Comparison of ENCODE assay signal across 8 mouse cellular contexts in the genomic region with DNA sequence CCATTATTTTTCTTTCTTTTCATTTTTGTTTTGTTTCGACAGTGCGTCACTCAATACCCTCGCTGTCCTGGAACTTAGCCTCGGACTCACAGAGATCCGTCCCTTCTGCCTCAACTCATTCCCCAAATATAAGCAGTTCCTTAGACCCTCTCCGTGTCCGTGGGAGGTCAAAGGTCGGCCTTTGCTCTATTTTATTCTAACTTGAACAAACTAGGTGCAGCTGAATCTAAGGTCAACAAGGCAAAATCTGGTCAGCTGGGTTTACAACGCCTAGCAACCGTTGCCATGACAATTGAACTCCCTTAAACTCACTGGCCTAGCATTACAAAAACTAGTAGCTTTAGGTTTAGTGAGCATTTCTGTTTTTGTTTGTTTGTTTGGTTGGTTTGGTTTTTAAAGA. TPM values are rescaled to one million over a fixed set of nuclear protein-coding genes. Genes with fewer than 3 reads are reported as not detected.
DNase-seq lines count a peak whose midpoint lies in the region; ATAC-seq and TF ChIP-seq lines count a peak whose summit lies in the region.

No protein-coding gene starts in this region.

- DNase-seq in lung, adult 2 months = no peak
- no peak for DNase-seq in lung, postnatal 10 days
- DNase-seq in embryonic facial prominence, embryonic 11.5 days (ENCODE audit: low spot score) = no peak
- DNase-seq in ovary, adult 18-20 months (ENCODE audit: low spot score) = no peak
- DNase-seq in left cerebral cortex, adult 18-20 months (ENCODE audit: low spot score in 2 of 2) = no peak
- no peak for DNase-seq in layer of hippocampus, adult 18-20 months (ENCODE audit: low spot score in 2 of 2)

- H3K27ac ChIP-seq in embryonic facial prominence, embryonic 11.5 days (replicated peaks; ENCODE audit: low read depth, low read length) = no peak overlapping the region
- H3K27ac ChIP-seq in hindbrain, embryonic 16.5 days (ENCODE audit: low read depth, low read length) = peak overlapping the region; percentile 36

- no peaks in the 10 kb centered on the region for H3K9me3 ChIP-seq in embryonic facial prominence, embryonic 11.5 days (replicated peaks; ENCODE audit: control insufficient read depth, low read length)
- H3K9me3 ChIP-seq in hindbrain, embryonic 16.5 days (ENCODE audit: control insufficient read depth, low read length) = no peaks in the 10 kb centered on the region
- H3K9me3 ChIP-seq in megakaryocyte, embryonic 14.5 days = no peaks in the 10 kb centered on the region

- H3K4me3 ChIP-seq in lung, adult 2 months (replicated peaks; ENCODE audit: extremely low read depth, low read depth, low read length) = peak overlapping the region; percentile 30
- peak overlapping the region; percentile 81; the same call in 1 of the 2 replicates for H3K4me3 ChIP-seq in embryonic facial prominence, embryonic 11.5 days (ENCODE audit: low read depth, low read length)
- peak overlapping the region; percentile 83 for H3K4me3 ChIP-seq in hindbrain, embryonic 16.5 days (ENCODE audit: low read length)
- peak overlapping the region; percentile 93 for H3K4me3 ChIP-seq in megakaryocyte, embryonic 14.5 days (replicated peaks)

- ATAC-seq in embryonic facial prominence, embryonic 11.5 days (replicated peaks; ENCODE audit: insufficient number of reproducible peaks, low FRiP score, low TSS enrichment, low read depth) = no peak
- peak; percentile 40 for ATAC-seq in hindbrain, embryonic 16.5 days

- H3K9ac ChIP-seq in embryonic facial prominence, embryonic 11.5 days (replicated peaks; ENCODE audit: low read length) = peak overlapping the region; percentile 85
- peak overlapping the region; percentile 83; the same call in 1 of the 2 replicates for H3K9ac ChIP-seq in hindbrain, embryonic 16.5 days (ENCODE audit: low read depth, low read length)

- peaks cover 4% of the 10 kb centered on the region; the same call in 1 of the 2 replicates for H3K4me1 ChIP-seq in lung, adult 2 months (ENCODE audit: control insufficient read depth, insufficient read depth, low read length)
- no peaks in the 10 kb centered on the region for H3K4me1 ChIP-seq in embryonic facial prominence, embryonic 11.5 days (ENCODE audit: control insufficient read depth, insufficient read depth, low read length)
- peaks cover 19% of the 10 kb centered on the region for H3K4me1 ChIP-seq in hindbrain, embryonic 16.5 days (ENCODE audit: control insufficient read depth, insufficient read depth, low read depth, low read length)
- peaks cover 59% of the 10 kb centered on the region for H3K4me1 ChIP-seq in megakaryocyte, embryonic 14.5 days

- no peaks in the 10 kb centered on the region for H3K27me3 ChIP-seq in embryonic facial prominence, embryonic 11.5 days (ENCODE audit: control insufficient read depth, insufficient read depth, low read length)
- no peaks in the 10 kb centered on the region for H3K27me3 ChIP-seq in hindbrain, embryonic 16.5 days (replicated peaks; ENCODE audit: control insufficient read depth, insufficient read depth, low read length)
- peaks cover 5% of the 10 kb centered on the region for H3K27me3 ChIP-seq in megakaryocyte, embryonic 14.5 days (replicated peaks)

- 81% methylated on average over 10 of the region's 10 CpGs for WGBS in lung, adult 2 months
- WGBS in embryonic facial prominence, embryonic 11.5 days = 80% methylated on average over 10 of the region's 10 CpGs
- 74% methylated on average over 10 of the region's 10 CpGs for WGBS in hindbrain, embryonic 16.5 days

- no peaks in the 10 kb centered on the region for H3K36me3 ChIP-seq in embryonic facial prominence, embryonic 11.5 days (replicated peaks; ENCODE audit: control insufficient read depth, insufficient read depth, low read depth, low read length)
- peaks cover 2% of the 10 kb centered on the region for H3K36me3 ChIP-seq in hindbrain, embryonic 16.5 days (ENCODE audit: control insufficient read depth, insufficient read depth, low read length)
- peaks cover 20% of the 10 kb centered on the region for H3K36me3 ChIP-seq in megakaryocyte, embryonic 14.5 days (replicated peaks; ENCODE audit: low read length)

- peak overlapping the region; percentile 28; the same call in 1 of the 2 replicates for H3K4me2 ChIP-seq in embryonic facial prominence, embryonic 11.5 days (ENCODE audit: low read depth, low read length)
- H3K4me2 ChIP-seq in hindbrain, embryonic 16.5 days (ENCODE audit: low read length) = peak overlapping the region; percentile 63

- TF ChIP-seq POLR2A in lung, adult 2 months (IDR thresholded peaks at IDR 0.05; ENCODE audit: borderline replicate concordance, extremely low read depth, low read depth, low read length) = no peak

- TF ChIP-seq CTCF in lung, adult 2 months (IDR thresholded peaks at IDR 0.05; ENCODE audit: insufficient read depth, low read length) = no peak

RNA-seq across cellular contexts. Expression of a gene that starts 0.6 kb away (rescaled TPM):
- 25.9 and 33.9 TPM in 2 replicates for polyA plus RNA-seq in lung, adult 2 months (2012; rRNA removed)
- polyA plus RNA-seq in embryonic facial prominence, embryonic 11.5 days (2014; fragmentation: Nextera tagmentation; extraction: Ambion mirVana) = 78.9 and 81.2 TPM in 2 replicates
- 52.4 and 55.3 TPM in 2 replicates for polyA plus RNA-seq in hindbrain, embryonic 16.5 days (2015; fragmentation: Nextera tagmentation; extraction: Ambion mirVana)
- polyA plus RNA-seq in megakaryocyte, embryonic 14.5 days (2012; ENCODE audit: insufficient read depth, low replicate concordance) = 8.1 and 39.9 TPM in 2 replicates
- total RNA-seq in left cerebral cortex, adult 18-20 months (2021) = 10 to 100 TPM; 40.0 to 43.2 TPM
- 10 to 100 TPM; 40.0 to 40.2 TPM for total RNA-seq in layer of hippocampus, adult 18-20 months (2021)

RNA-seq across cellular contexts. Expression of a gene that starts 13.4 kb away (rescaled TPM):
- polyA plus RNA-seq in lung, adult 2 months (2012; rRNA removed) = not detected in 2 replicates
- polyA plus RNA-seq in embryonic facial prominence, embryonic 11.5 days (2014; fragmentation: Nextera tagmentation; extraction: Ambion mirVana) = 0.18 TPM in 1 of 2 replicates, not detected in the other
- not detected in 2 replicates for polyA plus RNA-seq in hindbrain, embryonic 16.5 days (2015; fragmentation: Nextera tagmentation; extraction: Ambion mirVana)
- polyA plus RNA-seq in megakaryocyte, embryonic 14.5 days (2012; ENCODE audit: insufficient read depth, low replicate concordance) = not detected in 2 replicates
- total RNA-seq in left cerebral cortex, adult 18-20 months (2021) = not detected
- under 1 TPM in 1 of 2 experiments, not detected in 1; 0.28 TPM for total RNA-seq in layer of hippocampus, adult 18-20 months (2021)

RNA-seq across cellular contexts. Expression of a gene that starts 20.3 kb away (rescaled TPM):
- polyA plus RNA-seq in lung, adult 2 months (2012; rRNA removed) = 32.1 and 33.3 TPM in 2 replicates
- polyA plus RNA-seq in embryonic facial prominence, embryonic 11.5 days (2014; fragmentation: Nextera tagmentation; extraction: Ambion mirVana) = 0.63 and 0.99 TPM in 2 replicates
- polyA plus RNA-seq in hindbrain, embryonic 16.5 days (2015; fragmentation: Nextera tagmentation; extraction: Ambion mirVana) = 11.3 and 11.6 TPM in 2 replicates
- polyA plus RNA-seq in megakaryocyte, embryonic 14.5 days (2012; ENCODE audit: insufficient read depth, low replicate concordance) = not detected in 2 replicates
- total RNA-seq in left cerebral cortex, adult 18-20 months (2021) = 1 to 10 TPM; 8.4 to 9.1 TPM
- 1 to 10 TPM; 8.0 to 9.7 TPM for total RNA-seq in layer of hippocampus, adult 18-20 months (2021)

RNA-seq across cellular contexts. Expression of a gene that starts 31.2 kb away (rescaled TPM):
- 207 and 208 TPM in 2 replicates for polyA plus RNA-seq in lung, adult 2 months (2012; rRNA removed)
- polyA plus RNA-seq in embryonic facial prominence, embryonic 11.5 days (2014; fragmentation: Nextera tagmentation; extraction: Ambion mirVana) = 31.0 and 33.8 TPM in 2 replicates
- polyA plus RNA-seq in hindbrain, embryonic 16.5 days (2015; fragmentation: Nextera tagmentation; extraction: Ambion mirVana) = 29.9 and 30.8 TPM in 2 replicates
- 2.7 and 9.7 TPM in 2 replicates for polyA plus RNA-seq in megakaryocyte, embryonic 14.5 days (2012; ENCODE audit: insufficient read depth, low replicate concordance)
- total RNA-seq in left cerebral cortex, adult 18-20 months (2021) = 10 to 100 TPM; 15.9 to 19.6 TPM
- 10 to 100 TPM; 18.2 to 20.3 TPM for total RNA-seq in layer of hippocampus, adult 18-20 months (2021)

RNA-seq across cellular contexts. Expression of a gene that starts 48.7 kb away (rescaled TPM):
- 30.4 and 37.8 TPM in 2 replicates for polyA plus RNA-seq in lung, adult 2 months (2012; rRNA removed)
- 2.0 and 2.1 TPM in 2 replicates for polyA plus RNA-seq in embryonic facial prominence, embryonic 11.5 days (2014; fragmentation: Nextera tagmentation; extraction: Ambion mirVana)
- 20.5 and 22.2 TPM in 2 replicates for polyA plus RNA-seq in hindbrain, embryonic 16.5 days (2015; fragmentation: Nextera tagmentation; extraction: Ambion mirVana)
- polyA plus RNA-seq in megakaryocyte, embryonic 14.5 days (2012; ENCODE audit: insufficient read depth, low replicate concordance) = 11.8 and 25.3 TPM in 2 replicates
- total RNA-seq in left cerebral cortex, adult 18-20 months (2021) = 10 to 100 TPM; 19.0 to 20.0 TPM
- 10 to 100 TPM; 17.8 to 18.5 TPM for total RNA-seq in layer of hippocampus, adult 18-20 months (2021)

Comparison
In these comparisons a context has a peak if more than half of its experiments do, and no peak if none do; other contexts are left out.
1. H3K4me3 ChIP-seq: peak in every context shown above with its lines; median percentile 93 in megakaryocyte, embryonic 14.5 days; 83 in hindbrain, embryonic 16.5 days; 81 in embryonic facial prominence, embryonic 11.5 days; 30 in lung, adult 2 months.